Mouse (Mus musculus) mouse embryonic stem cell (cell line): ENCODE data around the gene Ppfia2.

Source experiments
- in situ Hi-C, 2 experiments: fragments of 300-500 bp; cut with MboI; formaldehyde crosslinking; loops; 1 replicate in 1 of 2; 3 replicates in 1 of 2; pipeline ENCODE4 v1.14.3; 2019 to 2020; ENCODE audit warnings: low sequenced_read_pairs in 2 of 2, low pct_unique_long_range_greater_than_20kb in 1 of 2, mixed read lengths in 1 of 2; ENCODE audit not compliant: unreplicated experiment in 1 of 2

Gene Ppfia2

DNA sequence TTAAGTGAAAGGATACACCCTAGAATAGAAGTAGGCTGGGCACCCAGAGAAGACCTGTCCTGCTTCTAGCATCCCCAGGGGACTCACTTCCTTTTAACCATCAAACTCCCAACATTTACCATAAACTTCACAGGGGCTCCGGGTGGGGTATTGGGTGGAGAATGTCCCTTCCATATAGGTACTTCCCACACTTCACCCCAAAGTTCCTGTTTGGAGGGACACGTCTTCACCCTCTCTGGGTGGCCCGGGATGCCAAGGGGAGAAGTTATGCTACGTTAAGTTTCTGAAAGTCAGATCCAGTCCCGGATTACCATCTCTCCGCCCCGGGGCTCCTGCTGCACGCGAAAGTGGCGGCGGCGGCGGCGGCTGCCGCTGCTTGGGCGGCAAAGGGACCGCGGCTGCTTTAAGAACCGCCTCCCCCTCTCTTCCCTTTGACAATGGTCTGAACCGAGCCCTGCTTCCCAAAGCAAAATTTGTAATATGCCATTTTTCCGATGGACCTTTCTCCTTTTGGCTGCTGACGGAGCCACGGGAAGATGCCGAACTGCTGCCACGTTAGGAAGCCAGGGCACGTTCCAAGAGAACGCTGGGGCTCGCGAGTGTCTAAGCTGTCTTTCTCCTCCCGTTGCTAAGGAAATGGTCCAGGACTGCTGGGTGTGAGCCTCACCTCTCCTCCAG, at the start of gene Ppfia2:
TSS of gene Ppfia2 (plus strand) at position 485 of the 678 bp plus-strand sequence.
- in situ Hi-C loops: no loop called here

DNA sequence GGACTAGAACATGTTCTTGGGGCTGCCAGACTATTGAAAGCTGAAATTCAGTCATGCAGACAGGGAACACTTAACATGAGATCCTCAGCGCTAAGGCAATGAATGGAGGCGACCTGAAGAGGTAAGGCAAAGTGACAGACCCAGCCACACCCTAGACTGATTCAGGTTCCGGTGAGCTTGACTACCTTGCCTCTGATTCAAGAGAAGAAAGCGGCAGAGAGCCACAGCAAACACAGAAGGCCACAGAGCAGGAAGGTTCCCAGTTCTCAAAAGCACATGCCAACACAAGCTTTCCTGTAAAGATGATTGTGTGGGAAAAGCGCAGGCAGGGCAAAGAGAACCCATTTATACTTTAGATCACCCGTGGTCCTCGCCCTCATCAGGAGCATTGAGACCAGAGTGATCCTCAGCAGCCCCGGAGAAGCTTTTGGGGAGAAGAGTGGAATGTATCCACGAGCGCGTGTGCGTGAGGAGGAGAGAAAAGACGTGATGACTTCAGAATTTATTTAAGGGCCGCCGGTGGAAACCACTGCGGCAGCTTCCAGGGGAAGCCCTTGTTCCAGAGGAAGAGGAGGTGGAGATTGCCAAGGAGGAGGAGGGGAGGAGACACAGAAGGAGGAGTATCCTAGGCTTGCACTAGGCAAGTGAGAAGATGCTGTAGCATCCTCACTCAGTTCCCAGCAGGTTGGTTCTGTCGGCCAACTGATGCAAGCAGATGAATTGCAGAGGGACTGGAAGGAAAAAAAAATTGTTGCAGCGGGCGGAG, 1.0 kb upstream of the Ppfia2 start:
- in situ Hi-C loops: no loop called here

DNA sequence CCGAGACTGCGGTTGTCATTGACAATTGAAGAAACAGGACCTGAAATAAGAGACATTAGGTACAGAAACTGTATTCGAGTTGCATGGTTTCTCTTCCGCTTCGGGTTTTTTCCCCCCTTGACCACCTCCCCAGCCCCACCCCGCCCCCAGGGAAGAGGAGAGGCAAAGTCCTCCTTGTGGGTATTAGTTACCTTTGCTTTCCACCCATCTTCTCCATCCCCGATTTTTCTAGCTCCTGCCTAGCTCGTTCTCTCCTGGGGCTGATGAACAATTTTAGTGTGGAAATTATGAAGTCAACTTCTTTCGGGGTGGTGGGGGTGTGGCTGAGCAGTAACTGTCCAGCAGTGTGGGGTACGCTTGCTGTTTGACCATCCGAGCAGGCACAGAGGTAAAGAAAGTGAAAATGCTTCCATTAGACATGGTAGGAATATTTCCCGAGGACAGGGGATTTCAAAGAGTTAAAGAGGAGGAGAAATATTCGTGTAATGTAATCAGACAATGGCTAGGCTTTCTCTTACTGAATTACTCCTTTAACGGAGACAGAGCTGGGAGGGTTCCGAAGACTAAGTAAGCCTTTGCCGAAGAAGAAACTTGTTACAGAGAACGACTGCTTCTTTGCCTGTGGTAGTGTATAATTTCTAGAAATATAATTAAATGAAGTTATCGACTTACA, 530 bp downstream of the Ppfia2 start:
- in situ Hi-C loops: no loop called here

DNA sequence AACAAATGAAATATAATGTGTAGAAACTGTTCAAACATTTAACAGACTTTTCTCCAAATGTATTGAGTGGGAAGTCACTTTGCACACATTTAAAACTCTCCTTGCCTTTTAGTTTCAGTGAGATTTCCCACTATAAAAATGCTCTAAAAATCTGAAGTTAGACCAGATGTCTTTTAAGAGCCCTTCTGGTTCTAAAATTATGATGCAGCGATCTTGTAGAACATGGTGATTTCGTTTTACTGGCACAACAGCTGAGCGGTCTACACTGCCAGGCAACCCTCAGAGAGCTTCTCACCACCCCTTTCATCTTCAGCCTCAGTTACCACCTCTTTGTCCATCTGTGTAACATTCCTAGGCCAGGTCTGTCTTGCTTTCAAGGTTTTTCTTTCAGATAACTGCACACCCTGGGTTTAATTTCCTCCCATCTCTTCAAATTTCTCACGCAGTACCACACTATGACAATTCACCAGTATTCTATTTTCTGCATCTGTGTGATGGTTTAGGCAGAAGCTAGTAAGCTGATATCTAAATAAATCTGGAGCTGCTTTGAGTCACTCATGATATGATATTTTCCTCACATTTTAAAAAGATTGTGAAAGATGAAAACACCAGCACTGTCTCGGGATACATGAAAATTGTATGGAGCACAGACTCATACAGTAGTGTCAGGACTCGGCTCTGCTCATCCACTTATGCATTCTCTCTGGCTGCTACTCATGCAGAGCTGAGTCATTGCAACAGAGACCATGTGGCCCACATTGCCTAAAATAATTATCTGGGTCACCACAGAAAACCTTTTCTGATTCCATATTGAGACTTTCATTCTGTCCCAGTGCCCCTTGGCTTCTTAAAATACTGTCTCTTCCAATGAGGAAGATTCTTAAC, 39.4 kb downstream of the Ppfia2 start:
- in situ Hi-C loops: no loop called here

DNA sequence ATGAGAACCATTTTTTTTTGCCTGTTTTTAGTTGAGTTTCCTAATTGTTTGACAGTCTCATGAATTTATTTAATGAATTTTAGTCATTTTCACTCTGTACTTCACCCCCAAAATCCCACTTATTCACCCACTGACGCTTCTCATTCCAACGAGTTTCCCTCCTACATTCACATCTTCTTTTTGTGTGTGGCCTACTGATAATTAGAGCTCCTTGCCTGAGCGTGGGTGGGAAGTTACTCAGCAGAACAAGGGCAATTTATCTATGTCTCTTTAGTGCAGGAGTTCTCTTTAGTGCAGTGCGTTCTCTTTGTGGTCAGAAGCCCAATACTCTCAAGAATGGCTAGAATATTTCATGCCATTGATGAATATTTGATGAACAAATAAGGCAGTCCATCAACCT, 95.9 kb downstream of the Ppfia2 start:
- in situ Hi-C loops: no loop called here

DNA sequence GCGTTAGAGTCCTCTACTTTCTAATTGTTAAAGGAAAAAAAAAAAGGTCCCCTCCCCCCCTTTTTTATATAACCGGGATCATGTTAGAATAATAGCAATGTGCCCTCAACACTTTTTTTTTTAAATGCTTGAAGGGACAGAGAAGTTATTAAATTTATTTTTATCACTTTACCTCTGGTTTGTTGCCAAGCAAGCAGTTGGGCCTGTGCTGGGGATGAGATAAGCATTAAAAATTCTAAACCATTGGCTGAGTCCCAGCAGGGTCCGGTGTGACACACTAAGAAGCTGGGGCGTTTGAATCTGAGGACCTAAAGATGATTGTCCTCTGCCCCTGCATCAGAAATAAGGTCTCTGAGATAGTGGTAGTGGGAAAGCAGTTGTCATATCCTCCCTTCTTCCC, 114.9 kb downstream of the Ppfia2 start:
- in situ Hi-C loops: loop anchor here (10.0 to 25.0 kb wide), 3 partner anchors 223 to 723 kb away; no protein-coding TSS in a partner anchor

DNA sequence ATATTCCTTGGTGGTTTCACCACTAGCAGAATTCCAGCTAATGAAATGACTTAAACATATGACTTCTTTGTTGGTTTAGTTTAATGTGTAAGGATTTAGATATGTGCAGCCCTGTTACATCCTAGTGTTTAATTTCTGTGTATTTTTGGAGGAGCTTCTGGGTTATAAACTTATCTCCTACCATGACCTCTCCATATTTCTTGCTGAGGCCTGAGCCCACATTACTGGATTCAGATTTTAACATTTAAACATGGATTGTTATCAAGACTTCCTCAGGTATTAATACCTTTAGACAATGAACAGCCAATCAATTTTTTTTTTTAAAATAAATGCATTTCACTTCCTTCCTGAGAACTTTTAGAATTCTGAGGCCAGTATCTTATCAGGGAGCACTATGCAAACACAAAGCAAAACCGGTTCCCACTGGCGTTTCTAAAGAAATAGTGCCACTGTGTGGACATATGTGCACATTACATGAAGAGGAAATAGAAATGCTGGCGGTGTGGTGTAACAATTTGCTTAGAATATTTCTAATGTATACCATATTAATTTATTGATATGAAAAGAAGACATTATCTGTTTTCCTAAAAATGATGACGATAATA, 115.4 kb downstream of the Ppfia2 start:
- in situ Hi-C loops: loop anchor here (10.0 to 25.0 kb wide), 3 partner anchors 223 to 723 kb away; no protein-coding TSS in a partner anchor

DNA sequence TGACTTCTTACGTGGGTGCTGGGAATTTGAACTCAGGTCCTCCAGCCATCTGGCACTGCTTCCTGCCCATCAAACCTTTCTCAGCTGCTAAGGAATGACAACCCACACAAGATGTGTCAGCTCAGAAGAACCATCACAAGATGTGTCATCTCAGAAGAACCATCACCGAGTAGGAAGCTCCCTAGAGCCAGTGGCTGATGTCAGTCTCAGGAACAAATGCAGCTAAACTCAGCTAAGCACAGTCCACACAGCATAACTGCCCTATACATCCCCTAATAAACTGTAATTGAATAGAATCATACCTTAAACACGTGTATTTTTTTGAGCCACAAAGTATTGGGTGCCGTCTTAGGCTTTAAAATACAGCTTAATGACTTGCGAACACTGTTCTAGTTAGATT, 117.7 kb downstream of the Ppfia2 start:
- in situ Hi-C loops: loop anchor here (10.0 to 25.0 kb wide), 3 partner anchors 226 to 726 kb away; no protein-coding TSS in a partner anchor

DNA sequence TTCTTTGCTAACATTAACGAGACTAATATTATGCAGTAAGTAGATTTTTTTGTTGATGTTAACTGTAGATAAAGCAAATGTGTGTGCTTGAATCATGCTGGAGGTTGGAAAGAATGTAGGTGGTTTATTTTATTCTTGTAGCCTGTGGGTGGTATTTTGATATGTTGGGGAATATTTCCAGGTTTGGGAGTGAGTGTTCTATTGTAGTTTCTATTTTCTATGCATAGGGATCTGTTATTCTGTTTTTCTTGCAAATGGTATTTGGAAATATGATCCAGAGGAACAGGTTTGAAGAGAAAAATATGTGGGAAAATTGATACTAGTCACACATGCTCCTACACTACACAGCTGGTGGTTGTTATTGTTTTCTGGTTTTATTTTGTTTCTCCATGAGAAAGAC, 120.8 kb downstream of the Ppfia2 start:
- in situ Hi-C loops: loop anchor here in 1 of 2 experiments (25.0 kb wide), 2 partner anchors 229 to 729 kb away; no protein-coding TSS in a partner anchor

DNA sequence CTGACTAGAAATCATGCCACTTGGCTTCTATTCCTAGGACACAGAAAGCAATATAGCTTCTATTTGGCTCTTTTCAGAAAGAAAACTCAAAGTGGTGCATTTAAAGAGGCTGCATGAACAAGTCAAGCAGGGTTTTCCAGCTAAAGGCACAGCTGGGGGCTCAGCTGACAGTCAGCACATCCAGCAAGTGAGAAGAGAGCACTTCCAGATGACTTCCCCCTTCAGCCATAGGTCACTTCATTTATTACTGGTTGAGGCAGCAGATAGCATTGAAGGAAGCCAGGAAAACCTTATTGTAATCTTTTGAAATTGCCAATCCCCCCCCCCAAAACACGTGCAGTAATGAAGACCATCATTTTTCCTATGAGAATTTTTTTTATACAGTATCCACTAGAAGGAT, 126.8 kb downstream of the Ppfia2 start:
- in situ Hi-C loops: loop anchor here in 1 of 2 experiments (25.0 kb wide), 2 partner anchors 235 to 735 kb away; no protein-coding TSS in a partner anchor

DNA sequence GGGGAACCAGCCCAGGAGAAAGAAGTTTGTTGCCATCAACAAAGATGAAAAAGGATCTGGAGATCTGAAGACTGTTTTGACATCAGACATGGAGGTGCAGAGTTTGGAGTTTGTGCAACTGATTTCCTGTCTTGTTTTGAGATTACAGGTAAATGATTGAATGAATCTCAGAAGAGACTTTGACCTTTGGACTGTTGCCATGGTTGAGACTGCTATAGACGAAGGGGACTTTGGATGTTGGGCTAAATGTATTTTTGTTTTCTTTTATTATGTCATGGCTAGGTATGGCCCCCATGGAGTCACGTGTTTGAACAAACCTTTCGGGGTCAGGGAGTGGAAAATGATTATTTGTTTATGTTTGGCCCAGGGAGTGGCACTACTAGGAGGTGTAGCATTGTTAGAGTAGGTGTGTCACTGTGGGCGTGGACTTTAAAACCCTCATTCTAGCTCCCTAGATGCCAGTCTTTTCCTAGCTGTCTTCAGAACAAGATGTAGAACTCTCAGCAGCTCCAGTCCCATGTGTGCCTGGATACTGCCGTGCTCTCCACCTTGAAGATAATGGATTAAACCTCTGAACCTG, 133.3 kb downstream of the Ppfia2 start:
- in situ Hi-C loops: no loop called here

DNA sequence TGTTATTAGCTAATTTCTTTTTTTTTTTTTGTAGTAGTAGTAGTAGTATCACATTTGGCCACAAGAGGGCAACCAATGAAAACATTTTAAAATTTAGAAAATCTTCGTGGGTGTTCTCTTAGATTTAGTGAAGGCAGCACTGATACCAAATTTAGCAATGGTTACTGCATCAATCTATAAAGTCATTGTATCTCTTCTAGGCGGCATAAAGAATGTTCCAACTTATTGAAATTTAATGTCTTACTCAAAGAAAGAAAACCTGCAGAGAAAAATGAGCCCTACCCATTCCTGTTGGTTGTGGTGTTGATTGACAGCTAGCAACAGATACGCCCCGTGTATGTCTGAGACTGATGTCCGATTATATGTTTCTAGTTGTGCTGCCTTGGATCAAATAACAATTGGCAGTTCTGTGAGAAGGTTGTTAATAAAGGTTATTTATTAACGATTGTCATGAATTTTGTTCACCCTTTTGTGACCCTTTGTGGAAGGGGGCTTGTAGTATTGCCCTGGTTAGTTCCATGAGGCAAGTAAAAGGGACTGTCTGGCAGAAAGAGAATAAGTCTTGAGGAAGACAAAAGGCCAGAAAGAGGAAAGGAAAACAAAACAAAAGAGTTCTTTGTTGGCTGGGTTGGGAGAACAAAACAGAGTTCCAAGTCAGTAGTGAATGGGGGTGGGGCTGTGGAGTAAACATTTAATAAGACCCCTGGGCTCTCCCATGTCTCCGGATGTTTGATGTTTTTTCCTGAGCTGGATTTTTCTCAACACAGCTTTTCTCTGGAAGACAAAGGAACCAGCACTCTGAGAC, 139.2 kb downstream of the Ppfia2 start:
- in situ Hi-C loops: no loop called here

DNA sequence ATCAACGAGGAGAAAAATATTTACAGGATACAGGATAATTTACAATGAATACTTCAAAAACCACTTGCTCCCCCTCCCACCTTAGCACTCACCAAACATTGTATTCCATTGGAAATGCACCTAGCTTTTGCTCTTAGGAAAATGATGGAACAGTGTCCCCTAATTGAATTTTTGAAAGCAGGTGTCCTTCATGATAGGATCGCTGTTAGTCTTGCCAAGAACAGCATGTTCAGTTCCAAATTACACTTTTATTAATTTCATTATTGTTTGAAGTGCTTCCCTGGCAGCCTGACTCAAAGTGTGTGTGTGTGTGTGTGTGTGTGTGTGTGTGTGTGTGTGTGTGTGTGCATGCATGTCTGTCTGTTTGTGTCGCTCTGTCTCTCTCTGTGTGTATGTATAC, 140.1 kb downstream of the Ppfia2 start:
- in situ Hi-C loops: loop anchor here in 1 of 2 experiments (10.0 kb wide), 1 partner anchor 305 kb away; no protein-coding TSS in a partner anchor

DNA sequence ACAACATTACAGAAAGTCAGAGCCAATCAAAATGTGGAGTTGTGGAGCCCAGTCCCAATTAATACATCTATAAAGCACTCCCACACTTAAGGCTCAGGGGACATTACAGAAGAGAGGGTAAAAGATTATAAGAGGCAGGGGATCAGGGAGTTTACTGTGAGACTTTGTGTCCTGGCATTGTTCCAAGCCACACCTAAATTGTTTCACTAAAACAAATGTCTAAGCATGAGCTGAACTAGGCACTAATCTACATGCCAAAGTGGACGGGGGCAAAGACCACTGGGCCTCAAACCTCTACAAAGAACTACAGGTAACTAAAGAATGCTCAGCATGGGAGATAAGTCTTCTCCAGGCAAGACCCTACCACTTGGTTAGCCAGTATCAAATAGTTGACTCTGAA, 148.1 kb downstream of the Ppfia2 start:
- in situ Hi-C loops: loop anchor here in 1 of 2 experiments (10.0 kb wide), 1 partner anchor 297 kb away; no protein-coding TSS in a partner anchor

DNA sequence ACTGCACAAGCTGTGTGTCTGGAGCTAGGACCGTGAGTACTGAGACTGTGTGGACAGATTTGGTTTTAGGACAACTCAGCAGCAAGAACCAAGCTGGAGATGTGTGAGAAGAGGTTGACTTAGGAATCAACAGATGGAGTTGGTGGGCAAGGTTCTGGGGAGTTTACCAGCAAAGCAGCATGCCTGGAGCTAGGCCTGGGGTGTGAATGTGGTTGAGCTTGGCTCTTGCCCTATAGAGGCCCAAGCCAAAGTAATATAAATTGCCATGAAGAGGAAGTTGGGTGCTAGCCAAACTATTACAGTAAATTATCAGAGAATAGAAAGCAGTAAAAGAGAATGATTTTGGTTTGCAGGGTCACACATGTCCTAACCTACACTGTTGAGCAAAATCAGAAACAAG, 150.8 kb downstream of the Ppfia2 start:
- in situ Hi-C loops: no loop called here

DNA sequence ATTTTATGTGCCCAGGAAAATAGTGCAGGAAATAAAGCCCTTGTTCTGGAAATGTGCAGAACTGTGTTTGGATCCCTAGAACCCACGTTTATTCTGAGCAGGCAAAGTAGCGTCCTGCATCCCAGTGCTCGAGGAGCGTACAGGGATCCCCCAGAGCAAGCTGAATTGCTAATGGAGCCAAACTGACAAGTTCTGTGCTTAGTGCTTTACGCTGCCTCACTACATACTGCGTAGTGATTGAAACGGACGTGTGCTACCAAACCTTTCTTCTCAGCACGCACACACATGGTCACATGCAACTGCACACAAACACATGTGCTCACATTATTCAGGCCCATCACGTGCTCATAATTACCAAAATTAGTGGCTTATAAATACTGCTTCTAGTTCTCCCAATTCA, 153.2 kb downstream of the Ppfia2 start:
- in situ Hi-C loops: no loop called here
